8 mouse cellular contexts compared by ENCODE assay signal in the genomic region with DNA sequence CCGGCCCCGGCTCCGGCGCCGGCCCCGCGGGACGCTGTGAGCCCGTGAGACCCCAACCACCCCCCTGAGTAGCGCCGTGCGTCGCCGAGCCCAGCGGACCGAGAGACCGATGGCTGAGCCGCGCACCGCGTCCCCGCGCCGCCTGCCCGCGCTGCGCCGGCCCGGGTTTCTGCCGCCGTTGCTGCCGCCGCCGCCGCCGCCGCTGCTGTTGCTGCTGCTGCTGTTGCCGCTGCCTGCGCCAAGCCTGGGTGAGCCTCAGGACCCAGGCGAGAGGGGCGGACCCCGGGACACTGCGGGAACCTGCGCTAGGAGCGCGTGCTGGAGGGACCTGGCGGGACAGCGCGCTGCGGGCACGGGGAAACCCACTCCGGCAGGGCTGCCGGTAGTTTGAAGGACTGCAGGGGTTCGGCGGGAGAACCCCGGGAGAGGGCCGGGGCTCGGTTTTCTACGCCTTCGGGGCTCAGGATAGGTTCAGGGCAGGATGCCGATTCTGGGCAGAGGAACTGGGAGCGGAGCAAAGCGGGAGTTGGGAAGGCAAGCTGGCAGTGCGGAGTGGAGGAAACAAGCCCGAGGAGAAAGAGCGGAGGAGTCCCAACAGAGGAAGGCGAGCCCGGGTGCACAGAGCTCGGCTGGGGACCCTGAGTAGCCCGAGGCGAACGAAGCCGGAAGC. TPM values are rescaled to one million over a fixed set of nuclear protein-coding genes. Genes with fewer than 3 reads are reported as not detected.
DNase-seq lines count a peak whose midpoint lies in the region; ATAC-seq and TF ChIP-seq lines count a peak whose summit lies in the region.

No protein-coding gene starts in this region.

- peak overlapping the region; percentile 93 for H3K27ac ChIP-seq in hindbrain, embryonic 15.5 days (replicated peaks)
- no peak overlapping the region; the same call in 1 of the 2 replicates for H3K27ac ChIP-seq in limb, embryonic 14.5 days (replicated peaks; ENCODE audit: low read depth, low read length)

- H3K36me3 ChIP-seq in hindbrain, embryonic 15.5 days = 0 out of 2 replicates have a peak, but pooled peaks cover 6% of the 10 kb centered on the region
- H3K36me3 ChIP-seq in limb, embryonic 14.5 days (ENCODE audit: control insufficient read depth, insufficient read depth, low read length) = no peaks in the 10 kb centered on the region
- H3K36me3 ChIP-seq in myocyte (ENCODE audit: control insufficient read depth, insufficient read depth) = no peaks in the 10 kb centered on the region

- peak overlapping the region; percentile 89 for H3K9ac ChIP-seq in hindbrain, embryonic 15.5 days
- peak overlapping the region; percentile 70 for H3K9ac ChIP-seq in limb, embryonic 14.5 days (ENCODE audit: low read depth, low read length, severe bottlenecking)

- no peak for TF ChIP-seq POLR2A in limb, embryonic 14.5 days (IDR thresholded peaks at IDR 0.05; ENCODE audit: borderline replicate concordance, extremely low read depth, insufficient read depth, insufficient read length)
- TF ChIP-seq POLR2A in myocyte (IDR thresholded peaks at IDR 0.05; ENCODE audit: insufficient read length, low read depth) = no peak

- peak overlapping the region; percentile 72 for H3ac ChIP-seq in myocyte (ENCODE audit: control insufficient read depth, insufficient read length)

- under 1% methylated on average over 72 of the region's 73 CpGs for WGBS in hindbrain, embryonic 15.5 days
- WGBS in limb, embryonic 14.5 days = under 1% methylated on average over 41 of the region's 73 CpGs

- H3K9me3 ChIP-seq in hindbrain, embryonic 15.5 days = no peaks in the 10 kb centered on the region
- no peaks in the 10 kb centered on the region for H3K9me3 ChIP-seq in limb, embryonic 14.5 days (ENCODE audit: control insufficient read depth, low read length)

- ATAC-seq in hindbrain, embryonic 15.5 days (ENCODE audit: low FRiP score, low read depth) = peak; percentile 65
- peak; percentile 53 for ATAC-seq in limb, embryonic 14.5 days (ENCODE audit: low FRiP score, low read depth)

- peak; percentile 30 for DNase-seq in gastrocnemius, adult 18-20 months (ENCODE audit: low spot score)
- no peak for DNase-seq in gastrocnemius, adult 8-10 months (ENCODE audit: low spot score in 2 of 2)
- DNase-seq in ZHBTc4 (ENCODE audit: low read depth, low spot score) = peak; percentile 91
- DNase-seq in forelimb bud, embryonic 11.5 days (ENCODE audit: low read depth, low spot score) = peak; percentile 54
- peak; percentile 29 for DNase-seq in limb, embryonic 14.5 days (ENCODE audit: low spot score)
- DNase-seq in thymus, postnatal 14 days = peak; percentile 57

- H3K4me1 ChIP-seq in hindbrain, embryonic 15.5 days (replicated peaks) = peaks cover 42% of the 10 kb centered on the region
- H3K4me1 ChIP-seq in limb, embryonic 14.5 days (ENCODE audit: control insufficient read depth, insufficient read depth, low read length) = peaks cover 11% of the 10 kb centered on the region

- H3K4me3 ChIP-seq in hindbrain, embryonic 15.5 days = peak overlapping the region; percentile 91
- H3K4me3 ChIP-seq in limb, embryonic 14.5 days (replicated peaks; ENCODE audit: low read length) = peak overlapping the region; percentile 67
- H3K4me3 ChIP-seq in myocyte = no peak overlapping the region

- H3K4me2 ChIP-seq in hindbrain, embryonic 15.5 days = peak overlapping the region; percentile 85
- peak overlapping the region; percentile 96 for H3K4me2 ChIP-seq in limb, embryonic 14.5 days (replicated peaks; ENCODE audit: low read depth, low read length, severe bottlenecking)
- H3K4me2 ChIP-seq in myocyte (ENCODE audit: low read depth) = peak overlapping the region; percentile 83

- H3K79me2 ChIP-seq in myocyte (ENCODE audit: control insufficient read depth, insufficient read depth) = no peaks in the 10 kb centered on the region

- H3K27me3 ChIP-seq in hindbrain, embryonic 15.5 days = no peaks in the 10 kb centered on the region
- H3K27me3 ChIP-seq in limb, embryonic 14.5 days (ENCODE audit: control insufficient read depth, insufficient read depth, low read length) = peaks cover 42% of the 10 kb centered on the region
- peaks cover 62% of the 10 kb centered on the region for H3K27me3 ChIP-seq in myocyte (ENCODE audit: control insufficient read depth, insufficient read depth, insufficient read length)

TF ChIP-seq in myocyte, 11 proteins besides CTCF, POLR2A, EP300 and RAD21:
- TF ChIP-seq E2F4 (IDR thresholded peaks at IDR 0.05; ENCODE audit: insufficient read depth) (no peak), MAX (IDR thresholded peaks at IDR 0.05; ENCODE audit: low read depth) (no peak), REST (IDR thresholded peaks at IDR 0.05; ENCODE audit: insufficient read depth, insufficient read length) (no peak), MYOD1 (IDR thresholded peaks at IDR 0.05; ENCODE audit: control insufficient read depth in 1 of 3, insufficient read length in 2 of 3, low read depth in 2 of 3) (no peak), CEBPB (IDR thresholded peaks at IDR 0.05; ENCODE audit: insufficient read depth, poor library complexity, severe bottlenecking) (no peak), USF1 (IDR thresholded peaks at IDR 0.05; ENCODE audit: low read depth) (no peak), SRF (IDR thresholded peaks at IDR 0.05; ENCODE audit: control insufficient read depth, insufficient read length, low read depth) (no peak), POLR2AphosphoS2 (IDR thresholded peaks at IDR 0.05; ENCODE audit: insufficient read length, low read depth) (no peak), TCF3 (IDR thresholded peaks at IDR 0.05; ENCODE audit: insufficient read length, low read depth) (no peak)

RNA-seq across cellular contexts. Expression of a gene that starts 0.5 kb away (rescaled TPM):
- total RNA-seq in gastrocnemius, adult 18-20 months (2021) = under 1 TPM; 0.21 to 0.32 TPM
- total RNA-seq in gastrocnemius, adult 8-10 months (2022) = under 1 TPM; 0.10 to 0.17 (median 0.12) TPM
- polyA plus RNA-seq in hindbrain, embryonic 15.5 days (2015; fragmentation: Nextera tagmentation; extraction: Ambion mirVana) = 9.9 and 10.9 TPM in 2 replicates
- polyA plus RNA-seq in limb, embryonic 14.5 days (2012; rRNA removed) = 1.2 and 1.4 TPM in 2 replicates
- polyA plus RNA-seq in limb, embryonic 14.5 days (2014; fragmentation: Nextera tagmentation; extraction: Ambion mirVana) = 1.0 and 1.1 TPM in 2 replicates
- not detected for polyA plus RNA-seq in myocyte (2012; fragmentation: generic; extraction: Trizol)

RNA-seq across cellular contexts. Expression of a gene that starts 40.2 kb away (rescaled TPM):
- 10 to 100 TPM; 28.7 to 29.4 TPM for total RNA-seq in gastrocnemius, adult 18-20 months (2021)
- 10 to 100 TPM; 28.1 to 32.6 (median 30.4) TPM for total RNA-seq in gastrocnemius, adult 8-10 months (2022)
- polyA plus RNA-seq in hindbrain, embryonic 15.5 days (2015; fragmentation: Nextera tagmentation; extraction: Ambion mirVana) = 17.3 and 17.4 TPM in 2 replicates
- polyA plus RNA-seq in limb, embryonic 14.5 days (2012; rRNA removed) = 71.0 and 90.7 TPM in 2 replicates
- 47.5 and 48.5 TPM in 2 replicates for polyA plus RNA-seq in limb, embryonic 14.5 days (2014; fragmentation: Nextera tagmentation; extraction: Ambion mirVana)
- 9.4 TPM for polyA plus RNA-seq in myocyte (2012; fragmentation: generic; extraction: Trizol)

RNA-seq across cellular contexts. Expression of a gene that starts 53.7 kb away (rescaled TPM):
- total RNA-seq in gastrocnemius, adult 18-20 months (2021) = 1 to 10 TPM; 3.6 to 3.7 TPM
- 1 to 10 TPM; 3.3 to 5.2 (median 4.1) TPM for total RNA-seq in gastrocnemius, adult 8-10 months (2022)
- 6.7 and 8.1 TPM in 2 replicates for polyA plus RNA-seq in hindbrain, embryonic 15.5 days (2015; fragmentation: Nextera tagmentation; extraction: Ambion mirVana)
- polyA plus RNA-seq in limb, embryonic 14.5 days (2012; rRNA removed) = 7.6 and 8.3 TPM in 2 replicates
- polyA plus RNA-seq in limb, embryonic 14.5 days (2014; fragmentation: Nextera tagmentation; extraction: Ambion mirVana) = 6.5 and 7.6 TPM in 2 replicates
- 2.2 TPM for polyA plus RNA-seq in myocyte (2012; fragmentation: generic; extraction: Trizol)

Comparison
In these comparisons a context has a peak if more than half of its experiments do, and no peak if none do; other contexts are left out.
1. DNase-seq: peak in gastrocnemius, adult 18-20 months (single experiment), ZHBTc4 (single experiment), forelimb bud, embryonic 11.5 days (single experiment), limb, embryonic 14.5 days (single experiment) and thymus, postnatal 14 days (single experiment); none in gastrocnemius, adult 8-10 months (0 of 2).
2. Peak in every context shown above with its lines, with median percentiles within 50 percentile points of each other: H3K4me2 ChIP-seq.